Mouse (Mus musculus): ENCODE data around the gene B3gnt4. TPM values are rescaled to one million over a fixed set of nuclear protein-coding genes. Genes with fewer than 3 reads are reported as not detected.

B3gnt4 gene
- polyA plus RNA-seq, 1 experiment from 2014 or later: 1.1 TPM

- Histone ChIP-seq H3K27ac (ENCODE audit: low read depth, low read length) (no peak overlapping the region), H3K4me1 (replicated peaks; ENCODE audit: control insufficient read depth, insufficient read depth, low read length) (peaks cover 9% of the 10 kb centered on the region), H3K4me2 (ENCODE audit: low read depth, low read length, severe bottlenecking) (no peak overlapping the region), H3K36me3 (ENCODE audit: control insufficient read depth, insufficient read depth, low read length) (no peaks in the 10 kb centered on the region), H3K9ac (ENCODE audit: low read length) (no peak overlapping the region), H3K4me3 (ENCODE audit: low read depth, low read length) (no peak overlapping the region), H3K9me3 (ENCODE audit: control insufficient read depth, low read length) (no peaks in the 10 kb centered on the region), H3K27me3 (ENCODE audit: control insufficient read depth, insufficient read depth, low read length) (no peaks in the 10 kb centered on the region)
- WGBS: 81% methylated on average over 1 of the region's 1 CpGs
- ATAC-seq (replicated peaks; ENCODE audit: low FRiP score) (no peak), DNase-seq (ENCODE audit: low spot score) (peak; percentile 39)
Measured at GRCm38 (mm10) chr5:123522166-123522565, 11.9 kb downstream of the B3gnt4 start.

GRCm38 (mm10) chr5:123523692-123524392 is 13.6 kb downstream of the B3gnt4 start, which contains the start of gene Diablo:
Diablo (minus strand) TSS chr5:123524176.
- Histone ChIP-seq H3K36me3 (ENCODE audit: control insufficient read depth, insufficient read depth, low read length) (no peaks in the 10 kb centered on the region), H3K4me3 (ENCODE audit: low read depth, low read length) (peak within 1 kb of the TSS; percentile 90), H3K4me2 (ENCODE audit: low read depth, low read length, severe bottlenecking) (peak within 1 kb of the TSS; percentile 93), H3K27ac (ENCODE audit: low read depth, low read length) (peak within 1 kb of the TSS; percentile 27; the same call in 1 of the 2 replicates), H3K9me3 (ENCODE audit: control insufficient read depth, low read length) (no peaks in the 10 kb centered on the region), H3K27me3 (ENCODE audit: control insufficient read depth, insufficient read depth, low read length) (no peaks in the 10 kb centered on the region), H3K4me1 (replicated peaks; ENCODE audit: control insufficient read depth, insufficient read depth, low read length) (peaks cover 9% of the 10 kb centered on the region), H3K9ac (ENCODE audit: low read length) (peak within 1 kb of the TSS; percentile 87)
- WGBS: under 1% methylated on average over 70 of the region's 82 CpGs
- ATAC-seq (replicated peaks; ENCODE audit: low FRiP score) (peak; percentile 98), DNase-seq (ENCODE audit: low spot score) (peak; percentile 99)

- H3K9ac ChIP-seq (ENCODE audit: low read length): peak overlapping the region; percentile 46
- H3K4me3 ChIP-seq (ENCODE audit: low read depth, low read length): peak overlapping the region; percentile 90
- peak overlapping the region; percentile 93 for H3K4me2 ChIP-seq (ENCODE audit: low read depth, low read length, severe bottlenecking)
- peak; percentile 95 for ATAC-seq (replicated peaks; ENCODE audit: low FRiP score)
- no peaks in the 10 kb centered on the region for H3K36me3 ChIP-seq (ENCODE audit: control insufficient read depth, insufficient read depth, low read length)
- H3K27ac ChIP-seq (ENCODE audit: low read depth, low read length): peak overlapping the region; percentile 27; the same call in 1 of the 2 replicates
- no peak for DNase-seq (ENCODE audit: low spot score)
- no peaks in the 10 kb centered on the region for H3K27me3 ChIP-seq (ENCODE audit: control insufficient read depth, insufficient read depth, low read length)
- H3K4me1 ChIP-seq (replicated peaks; ENCODE audit: control insufficient read depth, insufficient read depth, low read length): peaks cover 9% of the 10 kb centered on the region
- WGBS: under 1% methylated on average over 26 of the region's 27 CpGs
- H3K9me3 ChIP-seq (ENCODE audit: control insufficient read depth, low read length): no peaks in the 10 kb centered on the region
Measured at GRCm38 (mm10) chr5:123524393-123524750, 14.1 kb downstream of the B3gnt4 start.

GRCm38 (mm10) chr5:123525281-123525680 is 15.0 kb downstream of the B3gnt4 start, which contains the start of gene Gm49027:
Gm49027 (minus strand) TSS chr5:123525488.
- no peak for ATAC-seq (replicated peaks; ENCODE audit: low FRiP score)
- peak within 1 kb of the TSS; percentile 27; the same call in 1 of the 2 replicates for H3K27ac ChIP-seq (ENCODE audit: low read depth, low read length)
- WGBS: 88% methylated on average over 7 of the region's 7 CpGs

GRCm38 (mm10) chr5:123525916-123526495 is 15.7 kb downstream of the B3gnt4 start:
- Histone ChIP-seq H3K36me3 (ENCODE audit: control insufficient read depth, insufficient read depth, low read length) (no peaks in the 10 kb centered on the region; the same call in 1 of the 2 replicates), H3K9ac (ENCODE audit: low read length) (no peak overlapping the region), H3K9me3 (ENCODE audit: control insufficient read depth, low read length) (no peaks in the 10 kb centered on the region), H3K4me2 (ENCODE audit: low read depth, low read length, severe bottlenecking) (no peak overlapping the region), H3K27me3 (ENCODE audit: control insufficient read depth, insufficient read depth, low read length) (no peaks in the 10 kb centered on the region), H3K4me3 (ENCODE audit: low read depth, low read length) (no peak overlapping the region), H3K27ac (ENCODE audit: low read depth, low read length) (no peak overlapping the region), H3K4me1 (replicated peaks; ENCODE audit: control insufficient read depth, insufficient read depth, low read length) (peaks cover 9% of the 10 kb centered on the region)
- DNase-seq (ENCODE audit: low spot score) (peak; percentile 44), ATAC-seq (replicated peaks; ENCODE audit: low FRiP score) (no peak)
- 92% methylated on average over 9 of the region's 9 CpGs for WGBS

More at GRCm38 (mm10) chr5:123525281-123525680, 15.0 kb downstream of the B3gnt4 start, which contains the start of gene Gm49027:
- peak within 1 kb of the TSS; percentile 46 for H3K9ac ChIP-seq (ENCODE audit: low read length)
- H3K27me3 ChIP-seq (ENCODE audit: control insufficient read depth, insufficient read depth, low read length): no peaks in the 10 kb centered on the region
- DNase-seq (ENCODE audit: low spot score): peak; percentile 46
- peak within 1 kb of the TSS; percentile 90 for H3K4me3 ChIP-seq (ENCODE audit: low read depth, low read length)
- H3K9me3 ChIP-seq (ENCODE audit: control insufficient read depth, low read length): no peaks in the 10 kb centered on the region
- peaks cover 9% of the 10 kb centered on the region for H3K4me1 ChIP-seq (replicated peaks; ENCODE audit: control insufficient read depth, insufficient read depth, low read length)
- H3K36me3 ChIP-seq (ENCODE audit: control insufficient read depth, insufficient read depth, low read length): no peaks in the 10 kb centered on the region
- H3K4me2 ChIP-seq (ENCODE audit: low read depth, low read length, severe bottlenecking): peak within 1 kb of the TSS; percentile 93

- 77% methylated on average over 7 of the region's 7 CpGs for WGBS
- H3K9me3 ChIP-seq (ENCODE audit: control insufficient read depth, low read length): no peaks in the 10 kb centered on the region
- no peak overlapping the region for H3K27ac ChIP-seq (ENCODE audit: low read depth, low read length)
- H3K36me3 ChIP-seq (ENCODE audit: control insufficient read depth, insufficient read depth, low read length): no peaks in the 10 kb centered on the region; the same call in 1 of the 2 replicates
- no peaks in the 10 kb centered on the region for H3K27me3 ChIP-seq (ENCODE audit: control insufficient read depth, insufficient read depth, low read length)
- H3K4me1 ChIP-seq (replicated peaks; ENCODE audit: control insufficient read depth, insufficient read depth, low read length): 0 out of 2 replicates have a peak, but pooled peaks cover 2% of the 10 kb centered on the region
- no peak overlapping the region for H3K4me2 ChIP-seq (ENCODE audit: low read depth, low read length, severe bottlenecking)
- H3K4me3 ChIP-seq (ENCODE audit: low read depth, low read length): no peak overlapping the region
- ATAC-seq (replicated peaks; ENCODE audit: low FRiP score) (no peak), DNase-seq (ENCODE audit: low spot score) (peak; percentile 44)
- no peak overlapping the region for H3K9ac ChIP-seq (ENCODE audit: low read length)
Measured at GRCm38 (mm10) chr5:123528641-123529040, 18.4 kb downstream of the B3gnt4 start.

GRCm38 (mm10) chr5:123530056-123530455 is 19.8 kb downstream of the B3gnt4 start:
- no peak overlapping the region for H3K9ac ChIP-seq (ENCODE audit: low read length)
- no peaks in the 10 kb centered on the region for H3K4me1 ChIP-seq (replicated peaks; ENCODE audit: control insufficient read depth, insufficient read depth, low read length)
- H3K4me2 ChIP-seq (ENCODE audit: low read depth, low read length, severe bottlenecking): no peak overlapping the region
- ATAC-seq (replicated peaks; ENCODE audit: low FRiP score): no peak
- H3K4me3 ChIP-seq (ENCODE audit: low read depth, low read length): no peak overlapping the region
- H3K27me3 ChIP-seq (ENCODE audit: control insufficient read depth, insufficient read depth, low read length): no peaks in the 10 kb centered on the region
- no peak overlapping the region for H3K27ac ChIP-seq (ENCODE audit: low read depth, low read length)
- DNase-seq (ENCODE audit: low spot score): peak; percentile 42
- 90% methylated on average over 8 of the region's 8 CpGs for WGBS
- no peaks in the 10 kb centered on the region for H3K9me3 ChIP-seq (ENCODE audit: control insufficient read depth, low read length)
- no peaks in the 10 kb centered on the region; the same call in 1 of the 2 replicates for H3K36me3 ChIP-seq (ENCODE audit: control insufficient read depth, insufficient read depth, low read length)

GRCm38 (mm10) chr5:123533801-123534200 is 23.5 kb downstream of the B3gnt4 start:
- WGBS: 92% methylated on average over 10 of the region's 10 CpGs
- ATAC-seq (replicated peaks; ENCODE audit: low FRiP score) (no peak), DNase-seq (ENCODE audit: low spot score) (no peak)
- H3K27ac ChIP-seq (ENCODE audit: low read depth, low read length): no peak overlapping the region
- no peak overlapping the region for H3K4me3 ChIP-seq (ENCODE audit: low read depth, low read length)
- H3K9ac ChIP-seq (ENCODE audit: low read length): no peak overlapping the region
- H3K27me3 ChIP-seq (ENCODE audit: control insufficient read depth, insufficient read depth, low read length): no peaks in the 10 kb centered on the region
- no peaks in the 10 kb centered on the region for H3K9me3 ChIP-seq (ENCODE audit: control insufficient read depth, low read length)
- no peaks in the 10 kb centered on the region for H3K4me1 ChIP-seq (replicated peaks; ENCODE audit: control insufficient read depth, insufficient read depth, low read length)
- H3K36me3 ChIP-seq (ENCODE audit: control insufficient read depth, insufficient read depth, low read length): no peaks in the 10 kb centered on the region; the same call in 1 of the 2 replicates
- no peak overlapping the region for H3K4me2 ChIP-seq (ENCODE audit: low read depth, low read length, severe bottlenecking)

Measured in forebrain, embryonic 11.5 days (tissue).